Mouse (Mus musculus): ENCODE measurements around the gene Pik3r1.

DNA sequence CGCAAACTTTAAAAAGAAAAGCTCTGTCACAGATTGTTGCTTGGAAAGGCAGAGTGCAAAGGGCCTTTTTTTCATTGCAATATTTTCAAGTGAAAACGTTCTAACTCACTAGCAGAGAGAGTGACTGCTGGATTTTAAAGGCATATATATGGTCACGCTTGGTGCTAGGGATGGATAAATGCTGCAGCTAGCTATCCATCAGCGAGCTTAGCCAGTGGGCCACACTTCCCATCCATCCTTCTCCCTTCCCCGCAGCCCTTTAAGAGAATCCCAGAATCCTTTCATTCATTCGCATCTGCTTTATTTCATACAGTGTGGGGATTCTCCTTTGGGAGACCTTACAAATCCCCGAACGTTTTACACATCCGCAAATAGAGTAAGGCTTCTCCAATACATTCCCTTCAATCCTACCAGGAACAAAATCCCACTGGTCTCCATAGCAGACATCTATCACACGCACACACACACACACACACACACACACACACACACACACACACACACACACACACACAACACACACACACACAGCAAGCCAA, 32.9 kb upstream of the Pik3r1 start:
- TF ChIP-seq CTCF (IDR thresholded peaks at IDR 0.05; ENCODE audit: insufficient read depth, low read length) (no peak), POLR2A (IDR thresholded peaks at IDR 0.05; ENCODE audit: borderline replicate concordance, extremely low read depth, low read depth, low read length) (no peak)
